Mouse (Mus musculus) hindbrain, embryonic 15.5 days (tissue): ENCODE measurements around the gene Atp13a2. TPM values are rescaled to one million over a fixed set of nuclear protein-coding genes. Genes with fewer than 3 reads are reported as not detected.

Experiments
- ATAC-seq: fragments of 200-750 bp; cut with Nextera tagmentation; 2 replicates; pipeline ENCODE4 v1.8.0; 2017; ENCODE audit warnings: low read depth, moderate number of reproducible peaks, moderate TSS enrichment; ENCODE audit not compliant: low FRiP score
- H3K27ac ChIP-seq: fragments of 300-500 bp; sonication (generic); replicated peaks from 2 replicates; pipeline ENCODE4 v1.5.1; 2015; ENCODE audit warnings: mild to moderate bottlenecking, inconsistent platforms
- H3K27me3 ChIP-seq: fragments of 300-500 bp; sonication (generic); 2 replicates; pipeline ENCODE4 v1.6.1; 2015; ENCODE audit warnings: control low read depth, inconsistent platforms
- H3K36me3 ChIP-seq: fragments of 300-500 bp; sonication (generic); 2 replicates; pipeline ENCODE4 v1.6.1; 2015; ENCODE audit warnings: control low read depth, inconsistent platforms
- H3K4me1 ChIP-seq: fragments of 300-500 bp; sonication (generic); replicated peaks from 2 replicates; pipeline ENCODE4 v1.6.1; 2015; ENCODE audit warnings: control low read depth, inconsistent platforms
- H3K4me2 ChIP-seq: fragments of 300-500 bp; sonication (generic); 2 replicates; pipeline ENCODE4 v1.6.1; 2015; ENCODE audit warnings: moderate library complexity, mild to moderate bottlenecking, inconsistent platforms
- H3K4me3 ChIP-seq: fragments of 300-500 bp; sonication (generic); 2 replicates; pipeline ENCODE4 v1.5.1; 2015; ENCODE audit warnings: mild to moderate bottlenecking, inconsistent platforms
- H3K9ac ChIP-seq: fragments of 300-500 bp; sonication (generic); 2 replicates; pipeline ENCODE4 v1.6.1; 2015; ENCODE audit warnings: inconsistent platforms
- H3K9me3 ChIP-seq: fragments of 300-500 bp; sonication (generic); 2 replicates; pipeline ENCODE4 v1.6.1; 2016; ENCODE audit warnings: control low read depth, inconsistent platforms
- WGBS: fragments of 180-500 bp; shearing (Covaris S2); methylation state at CpG from one replicate; pipeline ENCODE4 v1.1.7; 2015; 5-methylcytosine and 5-hydroxymethylcytosine counted together
- polyA plus RNA-seq: library from polyadenylated mRNA; unstranded; fragments of >200 nt; fragmentation: Nextera tagmentation; extraction: Ambion mirVana; gene quantifications from 2 replicates; pipeline ENCODE4 v1.2.1, GENCODE M21; 2015

Gene Atp13a2
- polyA plus RNA-seq, 1 experiment from 2014 or later: 193 TPM

DNA sequence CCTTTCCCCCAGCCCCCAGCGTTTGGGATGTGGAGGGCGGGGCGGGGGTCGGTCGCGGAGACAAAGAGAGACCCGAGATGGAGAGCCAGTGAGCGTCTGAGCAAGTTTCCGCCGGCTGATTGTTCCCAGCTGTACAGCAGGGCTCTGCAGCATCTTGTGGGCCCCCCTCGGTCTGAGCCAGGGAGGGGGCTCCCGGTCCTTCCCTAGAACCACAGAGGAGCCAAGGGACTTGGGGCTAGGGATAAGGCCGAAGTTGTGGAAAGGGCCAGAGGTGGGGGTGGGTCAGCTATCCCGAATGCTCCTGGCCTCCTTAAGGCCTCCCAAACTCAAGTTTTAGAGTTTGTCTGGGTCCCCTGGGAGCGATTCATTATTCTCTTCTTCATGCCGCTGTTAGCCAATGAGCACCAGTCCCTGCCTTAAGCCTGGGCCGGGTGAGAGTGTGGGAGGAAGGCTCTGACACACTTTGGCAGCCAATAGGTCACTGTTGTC lies 24.3 kb downstream of the Atp13a2 start:
- Histone ChIP-seq H3K4me1 (peaks cover 28% of the 10 kb centered on the region), H3K9ac (peak overlapping the region; percentile 75), H3K4me2 (peak overlapping the region; percentile 79), H3K27me3 (no peaks in the 10 kb centered on the region), H3K36me3 (peaks cover 37% of the 10 kb centered on the region), H3K27ac (peak overlapping the region; percentile 78), H3K9me3 (no peaks in the 10 kb centered on the region), H3K4me3 (peak overlapping the region; percentile 64)
- ATAC-seq: peak; percentile 27
- WGBS: 1% methylated on average over 17 of the region's 17 CpGs

DNA sequence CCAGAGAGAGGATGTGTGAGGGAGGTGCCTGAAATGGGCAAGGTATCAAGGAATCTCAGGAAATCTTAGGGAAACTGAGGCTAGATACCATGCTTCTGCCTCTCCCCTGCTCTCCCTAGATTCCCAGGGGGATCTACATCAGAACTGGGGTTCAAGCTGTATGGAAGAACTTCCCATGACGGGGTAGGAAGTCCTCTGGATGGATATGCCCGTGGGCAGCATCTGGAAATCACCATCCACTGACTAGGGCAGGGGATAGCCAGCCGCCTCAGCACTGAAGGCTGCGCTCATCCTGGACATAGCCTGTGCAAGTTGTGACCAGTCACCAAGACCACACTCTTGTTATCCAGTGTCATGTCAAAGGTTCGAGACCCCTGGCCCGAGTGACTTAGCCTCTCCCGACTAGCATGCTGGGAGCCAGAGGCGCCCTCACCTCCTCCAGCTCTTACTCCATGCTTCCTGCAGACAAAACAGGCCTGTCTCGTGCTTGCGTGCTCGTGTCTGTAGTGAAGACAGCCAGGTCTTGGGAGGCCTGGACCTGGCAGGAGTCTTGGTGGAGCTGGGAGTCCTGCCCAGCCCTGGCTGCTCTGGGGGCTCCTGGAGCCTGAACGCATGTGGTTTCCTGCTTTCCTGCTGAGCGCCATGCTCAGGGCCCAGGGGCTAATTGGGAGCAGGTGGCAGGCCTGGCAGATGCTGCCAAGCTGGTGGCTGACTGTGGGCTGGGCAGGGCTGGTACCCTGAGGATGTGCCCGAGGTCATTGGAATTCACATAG lies 25.1 kb downstream of the Atp13a2 start:
- H3K9me3 ChIP-seq: no peaks in the 10 kb centered on the region
- WGBS: 33% methylated on average over 14 of the region's 14 CpGs
- peak; percentile 9; the same call in 1 of the 2 replicates for ATAC-seq
- peak overlapping the region; percentile 78 for H3K27ac ChIP-seq
- H3K4me1 ChIP-seq: peaks cover 31% of the 10 kb centered on the region
- no peaks in the 10 kb centered on the region for H3K27me3 ChIP-seq
- peak overlapping the region; percentile 75 for H3K9ac ChIP-seq
- peak overlapping the region; percentile 79 for H3K4me2 ChIP-seq
- H3K4me3 ChIP-seq: peak overlapping the region; percentile 64
- peaks cover 36% of the 10 kb centered on the region for H3K36me3 ChIP-seq

- Histone ChIP-seq H3K36me3 (peaks cover 33% of the 10 kb centered on the region), H3K9ac (no peak overlapping the region), H3K4me3 (no peak overlapping the region), H3K4me1 (peaks cover 36% of the 10 kb centered on the region), H3K27ac (peak overlapping the region; percentile 78), H3K4me2 (peak overlapping the region; percentile 79), H3K27me3 (no peaks in the 10 kb centered on the region), H3K9me3 (no peaks in the 10 kb centered on the region)
- no peak for ATAC-seq
- WGBS: 47% methylated on average over 10 of the region's 10 CpGs
Observed at GRCm38 (mm10) chr4:141012558-141012957, 25.9 kb downstream of the Atp13a2 start.

DNA sequence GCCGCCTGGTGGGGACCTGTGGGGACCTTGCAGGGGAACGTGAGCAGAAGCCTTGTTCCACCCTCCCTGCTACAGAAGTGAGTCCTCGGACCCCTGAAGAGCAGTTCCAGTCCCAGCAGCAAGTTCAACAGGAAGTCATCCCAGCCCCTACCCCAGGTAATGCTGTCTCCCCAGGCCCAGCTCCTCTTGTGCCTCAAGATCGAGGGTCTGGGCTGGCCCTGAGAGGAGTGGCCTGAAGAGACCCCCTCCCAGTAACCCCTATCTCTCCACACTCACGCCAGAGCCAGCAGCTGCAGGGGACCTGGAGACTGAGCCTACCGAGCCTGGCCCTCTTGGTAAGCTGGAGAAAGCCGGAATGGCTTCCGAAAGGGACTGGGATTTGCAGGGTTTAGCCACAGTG lies 27.4 kb downstream of the Atp13a2 start:
- Histone ChIP-seq H3K9me3 (no peaks in the 10 kb centered on the region), H3K27ac (no peak overlapping the region), H3K36me3 (peaks cover 27% of the 10 kb centered on the region), H3K4me1 (peaks cover 43% of the 10 kb centered on the region), H3K4me2 (no peak overlapping the region), H3K27me3 (no peaks in the 10 kb centered on the region), H3K4me3 (no peak overlapping the region), H3K9ac (no peak overlapping the region)
- ATAC-seq: no peak
- 76% methylated on average over 8 of the region's 8 CpGs for WGBS

GRCm38 (mm10) chr4:141014856-141015255 lies 28.2 kb downstream of the Atp13a2 start:
- 90% methylated on average over 11 of the region's 11 CpGs for whole genome bisulfite sequencing
- Histone ChIP-seq H3K36me3 (peaks cover 27% of the 10 kb centered on the region), H3K27me3 (no peaks in the 10 kb centered on the region), H3K4me1 (peaks cover 50% of the 10 kb centered on the region), H3K27ac (no peak overlapping the region), H3K9ac (no peak overlapping the region), H3K4me2 (no peak overlapping the region), H3K4me3 (no peak overlapping the region), H3K9me3 (no peaks in the 10 kb centered on the region)
- ATAC-seq: no peak

GRCm38 (mm10) chr4:141015356-141015755 lies 28.7 kb downstream of the Atp13a2 start:
- no peak for ATAC-seq
- Histone ChIP-seq H3K9me3 (no peaks in the 10 kb centered on the region), H3K9ac (no peak overlapping the region), H3K36me3 (peaks cover 27% of the 10 kb centered on the region), H3K4me1 (peaks cover 50% of the 10 kb centered on the region), H3K27me3 (no peaks in the 10 kb centered on the region), H3K27ac (no peak overlapping the region), H3K4me3 (no peak overlapping the region), H3K4me2 (no peak overlapping the region)
- 59% methylated on average over 7 of the region's 7 CpGs for WGBS

- H3K27me3 ChIP-seq: no peaks in the 10 kb centered on the region
- H3K4me2 ChIP-seq: no peak overlapping the region
- H3K4me1 ChIP-seq: peaks cover 56% of the 10 kb centered on the region
- no peak overlapping the region for H3K4me3 ChIP-seq
- no peaks in the 10 kb centered on the region for H3K9me3 ChIP-seq
- H3K36me3 ChIP-seq: peaks cover 27% of the 10 kb centered on the region
- H3K27ac ChIP-seq: no peak overlapping the region
- WGBS: 84% methylated on average over 9 of the region's 9 CpGs
- H3K9ac ChIP-seq: no peak overlapping the region
- ATAC-seq: no peak
Observed at GRCm38 (mm10) chr4:141016311-141016710, 29.6 kb downstream of the Atp13a2 start.

DNA sequence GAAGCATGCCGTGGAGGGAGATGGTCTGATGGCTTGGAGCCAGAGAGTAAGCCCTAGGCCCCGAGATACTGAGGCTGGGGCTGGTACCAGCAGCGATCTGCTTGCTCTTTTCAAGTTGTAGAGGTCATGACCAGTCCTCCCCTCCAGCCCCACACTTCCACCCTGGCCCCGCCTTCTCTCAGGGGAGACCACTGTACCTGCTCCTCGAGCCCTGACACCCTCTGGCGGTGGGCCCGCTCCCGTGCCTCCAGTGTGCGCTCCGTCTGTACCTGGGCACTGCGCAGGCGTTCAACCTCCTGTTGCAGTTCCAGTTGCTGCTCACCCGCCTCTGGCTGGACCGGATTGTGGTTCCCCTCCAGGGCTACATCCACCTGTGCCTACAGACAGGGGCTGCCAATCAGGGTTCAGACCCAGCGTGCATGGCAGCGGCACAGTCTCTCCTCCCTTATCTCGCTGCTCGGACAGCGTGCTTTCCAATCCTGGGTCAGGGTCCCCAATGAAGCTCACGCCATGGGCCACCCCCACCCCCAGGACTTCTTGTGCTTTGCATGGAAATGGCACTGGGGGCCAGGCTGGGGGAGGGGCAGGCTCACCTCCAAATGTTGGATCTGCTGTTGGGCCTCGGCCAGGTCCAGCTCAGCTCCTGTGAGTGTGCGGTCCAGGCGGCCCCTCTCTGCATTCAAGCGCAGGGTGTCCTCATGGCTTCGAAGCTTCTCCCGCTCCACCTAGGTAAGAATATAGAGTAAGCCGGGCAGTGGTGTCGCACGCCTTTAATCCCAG lies 31.2 kb downstream of the Atp13a2 start:
- WGBS: 78% methylated on average over 29 of the region's 29 CpGs
- no peak overlapping the region for H3K9ac ChIP-seq
- peaks cover 27% of the 10 kb centered on the region for H3K36me3 ChIP-seq
- peaks cover 52% of the 10 kb centered on the region for H3K4me1 ChIP-seq
- no peak overlapping the region for H3K4me2 ChIP-seq
- no peaks in the 10 kb centered on the region for H3K9me3 ChIP-seq
- no peaks in the 10 kb centered on the region for H3K27me3 ChIP-seq
- no peak for ATAC-seq
- H3K4me3 ChIP-seq: no peak overlapping the region
- H3K27ac ChIP-seq: no peak overlapping the region

- Histone ChIP-seq H3K9me3 (no peaks in the 10 kb centered on the region), H3K27me3 (no peaks in the 10 kb centered on the region), H3K36me3 (peaks cover 15% of the 10 kb centered on the region), H3K4me1 (peaks cover 47% of the 10 kb centered on the region), H3K4me3 (no peak overlapping the region), H3K27ac (peak overlapping the region; percentile 79), H3K4me2 (no peak overlapping the region), H3K9ac (no peak overlapping the region)
- no peak for ATAC-seq
- WGBS: 85% methylated on average over 17 of the region's 17 CpGs
Observed at GRCm38 (mm10) chr4:141020220-141020619, 33.5 kb downstream of the Atp13a2 start.

DNA sequence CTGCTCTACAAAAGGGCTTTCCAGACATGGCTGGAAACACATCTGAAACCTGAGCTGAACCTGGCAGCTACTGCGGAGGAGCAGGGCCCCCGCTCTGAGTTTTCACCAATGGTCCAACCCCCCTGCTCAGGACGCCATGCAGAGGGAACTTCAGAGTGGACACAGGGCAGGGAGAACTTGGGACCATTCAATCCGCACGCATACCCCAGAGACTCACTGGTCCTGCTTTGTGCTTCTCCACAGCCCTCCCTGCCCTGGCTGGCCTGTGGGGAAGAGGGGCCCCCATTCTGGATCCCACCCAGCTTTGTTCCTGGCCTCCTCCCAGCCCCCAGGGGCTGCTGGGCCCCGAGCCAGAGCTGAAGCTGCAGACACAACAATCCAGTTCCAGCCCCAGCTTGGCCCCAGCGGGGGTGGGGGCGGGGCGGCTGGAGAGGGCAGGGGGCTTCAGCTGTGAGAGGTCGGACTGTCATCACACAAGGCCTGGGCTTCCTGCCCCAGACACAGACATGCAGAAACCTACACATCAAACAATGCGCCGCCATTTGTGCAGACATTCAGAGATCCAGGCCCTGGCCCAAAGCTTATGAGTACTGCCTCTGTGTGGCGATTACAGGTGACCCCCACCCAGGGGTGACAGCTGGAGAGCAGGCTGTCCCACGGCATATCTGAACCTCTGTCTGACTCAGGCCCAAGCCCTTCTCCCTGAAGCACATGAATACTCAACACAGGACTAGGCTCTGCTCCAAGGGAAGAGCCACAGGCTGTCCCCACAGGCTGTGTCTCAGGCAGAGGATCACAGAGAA lies 34.3 kb downstream of the Atp13a2 start:
- no peak overlapping the region; the same call in 1 of the 2 replicates for H3K9ac ChIP-seq
- 17% methylated on average over 14 of the region's 14 CpGs for WGBS
- H3K4me1 ChIP-seq: peaks cover 47% of the 10 kb centered on the region

DNA sequence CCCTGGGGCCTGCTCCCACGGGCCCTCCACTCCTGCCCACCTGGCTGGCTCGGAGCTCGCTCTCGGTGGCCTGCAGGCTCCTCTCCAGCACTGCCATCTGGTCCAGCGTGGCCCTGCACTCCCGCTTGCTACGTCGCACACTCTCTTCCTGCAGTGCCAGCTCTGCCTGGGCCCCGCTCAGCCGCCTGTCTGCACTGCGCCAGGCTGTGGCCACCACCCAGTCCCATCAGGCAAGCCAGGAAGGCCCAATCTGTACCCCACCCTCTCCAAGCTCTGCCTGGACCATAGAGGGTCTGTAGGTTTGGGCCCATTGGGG lies 34.9 kb downstream of the Atp13a2 start:
- H3K36me3 ChIP-seq: 0 out of 2 replicates have a peak, but pooled peaks cover 3% of the 10 kb centered on the region
- H3K4me2 ChIP-seq: no peak overlapping the region
- H3K9ac ChIP-seq: no peak overlapping the region
- H3K9me3 ChIP-seq: no peaks in the 10 kb centered on the region
- H3K27ac ChIP-seq: peak overlapping the region; percentile 79
- peak; percentile 2; the same call in 1 of the 2 replicates for ATAC-seq
- H3K4me3 ChIP-seq: no peak overlapping the region
- no peaks in the 10 kb centered on the region for H3K27me3 ChIP-seq
- 50% methylated on average over 10 of the region's 11 CpGs for WGBS
- H3K4me1 ChIP-seq: peaks cover 44% of the 10 kb centered on the region

More for the DNA sequence above, 34.3 kb downstream of the Atp13a2 start:
- ATAC-seq: peak; percentile 64
- no peak overlapping the region for H3K4me2 ChIP-seq
- peaks cover 7% of the 10 kb centered on the region for H3K36me3 ChIP-seq
- peak overlapping the region; percentile 79 for H3K27ac ChIP-seq
- H3K27me3 ChIP-seq: no peaks in the 10 kb centered on the region
- no peaks in the 10 kb centered on the region for H3K9me3 ChIP-seq
- H3K4me3 ChIP-seq: no peak overlapping the region
